Mouse (Mus musculus) lung, embryonic 16.5 days (tissue): ENCODE data around the gene Acvr2b. TPM values are rescaled to one million over a fixed set of nuclear protein-coding genes. Genes with fewer than 3 reads are reported as not detected.

ENCODE experiments used
- ATAC-seq: fragments of 200-750 bp; cut with Nextera tagmentation; 2 replicates; pipeline ENCODE4 v1.8.0; 2017; ENCODE audit warnings: low read depth, mild to moderate bottlenecking, moderate library complexity
- H3K27ac ChIP-seq: fragments of 300-500 bp; sonication (generic); 2 replicates; pipeline ENCODE4 v1.5.1; 2014; ENCODE audit warnings: mild to moderate bottlenecking, control low read depth, low read length
- H3K27me3 ChIP-seq: fragments of 300-500 bp; sonication (generic); 2 replicates; pipeline ENCODE4 v1.6.1; 2014; ENCODE audit warnings: low read depth, low read length, mixed read lengths; ENCODE audit not compliant: control insufficient read depth, insufficient read depth
- H3K36me3 ChIP-seq: fragments of 300-500 bp; sonication (generic); 2 replicates; pipeline ENCODE4 v1.6.1; 2014; ENCODE audit warnings: low read length; ENCODE audit not compliant: control insufficient read depth, insufficient read depth
- H3K4me1 ChIP-seq: fragments of 300-500 bp; sonication (generic); replicated peaks from 2 replicates; pipeline ENCODE4 v1.6.1; 2014; ENCODE audit warnings: low read length, mixed read lengths; ENCODE audit not compliant: control insufficient read depth, insufficient read depth
- H3K4me2 ChIP-seq: fragments of 300-500 bp; sonication (generic); 2 replicates; pipeline ENCODE4 v1.6.1; 2014; ENCODE audit warnings: low read depth, low read length, control low read depth
- H3K4me3 ChIP-seq: fragments of 300-500 bp; sonication (generic); 2 replicates; pipeline ENCODE4 v1.5.1; 2014; ENCODE audit warnings: mild to moderate bottlenecking, low read length, control low read depth
- H3K9ac ChIP-seq: fragments of 300-500 bp; sonication (generic); 2 replicates; pipeline ENCODE4 v1.6.1; 2014; ENCODE audit warnings: low read length, control low read depth
- H3K9me3 ChIP-seq: fragments of 300-500 bp; sonication (generic); 2 replicates; pipeline ENCODE4 v1.6.1; 2016; ENCODE audit warnings: low read length; ENCODE audit not compliant: control insufficient read depth
- WGBS: fragments of 180-500 bp; shearing (Covaris S2); extraction: QIAGEN DNeasy Blood & Tissue Kit; methylation state at CpG from one replicate; pipeline ENCODE4 v1.1.7; 2014; 5-methylcytosine and 5-hydroxymethylcytosine counted together
- polyA plus RNA-seq: library from polyadenylated mRNA; unstranded; fragments of >200 nt; fragmentation: Nextera tagmentation; extraction: Ambion mirVana; gene quantifications from 2 replicates; pipeline ENCODE4 v1.2.1, GENCODE M21; 2015

Acvr2b gene
- polyA plus RNA-seq, 1 experiment from 2014 or later: 10.8 TPM

GRCm38 (mm10) chr9:119402253-119403235 lies 626 bp downstream of the Acvr2b start:
- Histone ChIP-seq H3K27ac (peak overlapping the region; percentile 98), H3K36me3 (no peaks in the 10 kb centered on the region), H3K4me2 (peak overlapping the region; percentile 99), H3K4me3 (peak overlapping the region; percentile 91), H3K9ac (peak overlapping the region; percentile 98), H3K9me3 (no peaks in the 10 kb centered on the region), H3K4me1 (peaks cover 17% of the 10 kb centered on the region), H3K27me3 (no peaks in the 10 kb centered on the region)
- under 1% methylated on average over 85 of the region's 127 CpGs for WGBS
- ATAC-seq: no peak; the same call in 1 of the 2 replicates

DNA sequence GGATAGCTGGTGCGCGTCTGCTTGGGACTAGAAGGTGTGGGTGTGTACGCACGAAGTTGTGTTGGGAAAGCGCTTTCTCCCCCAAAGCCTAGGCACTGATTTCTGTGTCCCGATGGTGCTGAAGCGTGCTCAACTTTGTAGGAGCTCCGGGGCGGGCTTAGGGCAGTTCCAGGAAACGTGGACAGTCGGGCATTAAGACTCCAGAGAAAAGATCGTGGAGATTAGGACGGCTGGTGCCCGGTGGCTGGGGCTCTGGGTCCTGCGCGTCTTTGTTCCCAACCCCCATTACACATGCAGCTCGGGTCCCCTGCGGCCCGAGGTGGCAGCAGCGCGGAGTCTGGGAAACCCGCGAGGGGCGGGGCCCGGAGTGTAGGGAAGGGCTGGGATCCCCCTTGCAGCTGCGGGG lies 1.3 kb downstream of the Acvr2b start:
- ATAC-seq: peak; percentile 18; the same call in 1 of the 2 replicates
- Histone ChIP-seq H3K9ac (peak overlapping the region; percentile 98), H3K4me1 (peaks cover 24% of the 10 kb centered on the region)

DNA sequence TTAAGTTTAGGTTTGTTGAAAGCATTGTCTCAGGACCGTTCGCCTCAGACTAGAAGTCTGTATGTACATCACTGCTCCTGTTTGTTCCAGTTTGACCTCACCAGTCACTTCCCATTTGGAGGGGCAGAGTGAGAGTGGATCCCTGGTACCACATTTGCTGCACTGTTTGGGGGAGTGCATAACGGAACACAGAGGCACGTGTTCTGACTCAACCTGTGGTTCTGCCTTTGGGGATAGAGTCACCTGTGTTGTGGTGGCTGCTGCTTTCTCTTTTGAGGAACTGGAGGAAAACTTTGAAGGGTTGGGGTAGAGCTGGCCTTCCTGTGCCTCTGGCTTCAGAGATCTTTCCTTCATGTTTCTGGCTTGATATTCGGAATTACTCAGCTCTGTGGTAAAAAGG lies 2.2 kb downstream of the Acvr2b start:
- Histone ChIP-seq H3K27ac (no peak overlapping the region), H3K4me3 (peak overlapping the region; percentile 91), H3K4me1 (peaks cover 27% of the 10 kb centered on the region), H3K4me2 (peak overlapping the region; percentile 99), H3K9me3 (no peaks in the 10 kb centered on the region), H3K9ac (no peak overlapping the region), H3K27me3 (no peaks in the 10 kb centered on the region), H3K36me3 (no peaks in the 10 kb centered on the region)
- WGBS: 68% methylated on average over 5 of the region's 5 CpGs
- no peak for ATAC-seq

More for the DNA sequence above, 1.3 kb downstream of the Acvr2b start:
- peak overlapping the region; percentile 10; the same call in 1 of the 2 replicates for H3K27ac ChIP-seq
- H3K9me3 ChIP-seq: no peaks in the 10 kb centered on the region
- H3K4me2 ChIP-seq: peak overlapping the region; percentile 99
- H3K4me3 ChIP-seq: peak overlapping the region; percentile 91
- no peaks in the 10 kb centered on the region for H3K27me3 ChIP-seq
- H3K36me3 ChIP-seq: no peaks in the 10 kb centered on the region
- 0% methylated on average over 26 of the region's 26 CpGs for WGBS

DNA sequence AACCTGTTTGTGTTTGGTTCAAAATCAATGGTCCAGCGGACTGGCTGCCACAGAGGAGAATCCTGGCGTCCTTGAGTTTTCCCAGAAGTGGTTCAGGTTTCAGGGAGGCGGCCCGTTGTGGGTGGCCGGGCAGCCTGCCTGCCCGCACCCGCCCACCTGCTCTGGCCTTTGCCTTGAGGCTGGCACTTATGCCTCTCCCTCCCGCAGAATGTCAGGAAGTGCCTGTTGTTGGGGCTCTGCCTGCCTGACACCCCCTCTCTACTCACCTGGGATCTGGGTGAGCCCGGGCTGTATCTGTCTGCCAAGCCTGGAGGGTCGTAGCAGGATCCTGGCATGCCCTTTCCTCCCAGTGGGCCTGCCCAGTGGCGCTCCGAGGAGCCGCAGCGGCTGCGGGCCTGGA lies 6.0 kb downstream of the Acvr2b start:
- no peak overlapping the region for H3K4me3 ChIP-seq
- ATAC-seq: no peak
- no peak overlapping the region for H3K9ac ChIP-seq
- H3K36me3 ChIP-seq: peaks cover 5% of the 10 kb centered on the region
- no peaks in the 10 kb centered on the region for H3K27me3 ChIP-seq
- no peak overlapping the region for H3K4me2 ChIP-seq
- H3K9me3 ChIP-seq: peaks cover 6% of the 10 kb centered on the region
- H3K4me1 ChIP-seq: peaks cover 22% of the 10 kb centered on the region
- no peak overlapping the region for H3K27ac ChIP-seq
- WGBS: 66% methylated on average over 15 of the region's 15 CpGs

DNA sequence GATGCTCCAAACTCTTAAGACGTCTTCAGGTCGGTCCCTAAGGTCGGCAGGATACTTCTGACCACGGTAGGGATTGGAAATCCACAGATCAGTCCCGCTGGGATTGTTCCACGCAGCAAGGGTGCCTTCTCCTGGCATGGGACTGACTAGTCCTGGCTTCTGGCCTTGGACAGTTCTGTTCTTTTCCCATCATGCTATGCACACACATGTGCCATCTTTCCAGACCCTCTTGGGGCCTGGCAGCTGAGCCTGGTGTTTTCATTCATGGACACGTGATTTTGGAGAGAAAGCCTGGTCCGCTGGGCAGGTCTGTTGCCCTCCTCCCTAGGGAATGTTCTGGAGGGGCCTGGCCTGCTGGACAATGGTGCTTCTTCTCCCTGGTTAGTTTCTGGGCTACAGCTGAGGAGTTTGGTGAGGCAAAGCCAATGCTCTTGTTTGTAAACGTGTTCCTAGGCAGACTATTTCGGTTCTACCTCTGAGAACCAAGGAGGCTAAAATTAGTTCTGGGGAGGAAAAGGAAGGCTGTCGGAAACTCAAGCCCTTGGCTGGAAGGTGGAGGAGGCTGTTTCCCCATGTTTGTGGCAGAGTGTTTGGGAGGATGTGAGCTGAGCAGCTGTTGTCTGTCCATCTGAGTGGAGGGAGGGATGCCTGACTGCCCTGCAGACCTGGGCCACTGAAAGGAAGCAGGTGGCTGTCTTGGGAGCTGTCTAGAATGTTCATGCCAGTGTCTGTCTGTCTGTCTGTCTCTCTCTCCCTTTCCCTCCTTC lies 7.2 kb downstream of the Acvr2b start:
- H3K9ac ChIP-seq: no peak overlapping the region
- no peak for ATAC-seq
- H3K9me3 ChIP-seq: peaks cover 12% of the 10 kb centered on the region
- H3K27me3 ChIP-seq: no peaks in the 10 kb centered on the region
- H3K27ac ChIP-seq: 0 out of 2 replicates have a peak overlapping the region, but pooled peaks have one; percentile 37
- WGBS: 67% methylated on average over 11 of the region's 11 CpGs
- H3K4me3 ChIP-seq: no peak overlapping the region
- H3K4me2 ChIP-seq: no peak overlapping the region
- peaks cover 9% of the 10 kb centered on the region for H3K36me3 ChIP-seq
- H3K4me1 ChIP-seq: peaks cover 15% of the 10 kb centered on the region; the same call in 1 of the 2 replicates

DNA sequence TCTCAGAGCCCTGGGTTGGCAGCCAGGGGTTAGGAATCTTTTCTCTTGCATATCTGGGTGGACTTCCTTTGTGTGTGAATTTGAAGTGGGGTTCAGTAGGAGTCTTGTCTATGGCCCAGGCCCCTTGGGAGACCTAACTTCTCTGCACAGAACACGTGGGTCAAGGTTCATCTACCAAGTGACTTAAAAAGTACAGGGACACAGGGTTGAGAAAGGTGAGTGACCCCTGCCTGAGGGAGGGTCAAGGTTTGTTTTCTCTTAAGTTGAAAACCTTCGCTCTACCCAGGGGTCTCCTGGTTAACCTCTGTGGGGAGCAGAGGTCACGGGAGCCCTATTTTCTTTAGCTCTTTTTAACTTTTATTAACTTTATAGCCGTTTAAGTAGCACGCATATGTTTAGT lies 7.9 kb downstream of the Acvr2b start:
- WGBS: 74% methylated on average over 5 of the region's 5 CpGs
- Histone ChIP-seq H3K4me3 (no peak overlapping the region), H3K4me2 (no peak overlapping the region), H3K4me1 (peaks cover 14% of the 10 kb centered on the region; the same call in 1 of the 2 replicates), H3K36me3 (peaks cover 9% of the 10 kb centered on the region), H3K27ac (no peak overlapping the region), H3K9ac (no peak overlapping the region), H3K9me3 (peaks cover 12% of the 10 kb centered on the region), H3K27me3 (no peaks in the 10 kb centered on the region)
- ATAC-seq: no peak

- no peak overlapping the region for H3K4me2 ChIP-seq
- H3K9me3 ChIP-seq: peaks cover 4% of the 10 kb centered on the region
- H3K4me1 ChIP-seq: peaks cover 13% of the 10 kb centered on the region
- H3K4me3 ChIP-seq: no peak overlapping the region
- H3K36me3 ChIP-seq: peaks cover 3% of the 10 kb centered on the region; the same call in 1 of the 2 replicates
- ATAC-seq: no peak
- H3K27me3 ChIP-seq: no peaks in the 10 kb centered on the region
- no peak overlapping the region for H3K9ac ChIP-seq
- WGBS: 70% methylated on average over 18 of the region's 18 CpGs
- H3K27ac ChIP-seq: no peak overlapping the region
Measured at GRCm38 (mm10) chr9:119418025-119418424, 16.1 kb downstream of the Acvr2b start.

DNA sequence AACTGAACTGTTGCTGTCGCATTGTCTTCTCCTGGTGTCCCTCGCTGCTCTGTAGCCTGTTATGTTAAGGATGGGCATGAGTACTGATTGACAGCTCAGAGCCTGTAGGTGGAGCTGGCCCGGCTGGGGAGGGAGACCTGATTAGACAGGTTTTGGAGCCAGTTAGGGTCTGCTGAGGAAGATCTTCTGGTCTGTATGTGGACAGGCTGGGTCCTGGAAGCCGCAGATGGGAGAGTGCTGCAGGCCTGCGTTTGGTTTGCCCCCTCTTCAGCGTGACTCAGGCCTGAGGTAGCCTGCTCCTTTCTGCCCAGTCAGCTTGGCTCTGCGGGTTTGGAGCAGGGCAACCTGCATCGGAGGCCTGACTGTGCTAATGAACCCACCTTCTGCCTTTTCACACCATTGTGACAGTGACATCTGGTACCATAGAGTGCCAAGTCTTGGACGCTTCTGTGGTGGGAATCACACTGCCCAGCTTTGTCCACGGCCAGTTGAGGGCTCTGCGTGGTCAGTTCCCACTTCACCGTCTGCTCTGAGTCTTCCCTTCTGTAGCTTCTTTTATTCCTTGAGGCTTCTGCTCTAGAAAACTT lies 18.0 kb downstream of the Acvr2b start:
- Histone ChIP-seq H3K27ac (no peak overlapping the region), H3K4me2 (no peak overlapping the region), H3K9me3 (no peaks in the 10 kb centered on the region), H3K9ac (no peak overlapping the region), H3K36me3 (no peaks in the 10 kb centered on the region), H3K27me3 (no peaks in the 10 kb centered on the region), H3K4me3 (no peak overlapping the region), H3K4me1 (peaks cover 22% of the 10 kb centered on the region)
- 51% methylated on average over 12 of the region's 12 CpGs for WGBS
- no peak for ATAC-seq
